Mouse (Mus musculus) midbrain, postnatal 0 days (tissue): ENCODE data around the gene Disc1. TPM values are rescaled to one million over a fixed set of nuclear protein-coding genes. Genes with fewer than 3 reads are reported as not detected.

Experiments
- ATAC-seq: fragments of 200-750 bp; cut with Nextera tagmentation; 2 replicates; pipeline ENCODE4 v1.8.0; 2017; ENCODE audit warnings: moderate number of reproducible peaks, mild to moderate bottlenecking, moderate TSS enrichment, moderate library complexity; ENCODE audit not compliant: low FRiP score
- DNase-seq: peaks from one replicate; pipeline ENCODE4 v3.0.0-alpha.2; 2015; ENCODE audit warnings: low spot score
- H3K27ac ChIP-seq: fragments of 300-500 bp; sonication (generic); 2 replicates; pipeline ENCODE4 v1.5.1; 2014; ENCODE audit warnings: low read depth, mild to moderate bottlenecking, low read length, mixed read lengths
- H3K27me3 ChIP-seq: fragments of 300-500 bp; sonication (generic); 2 replicates; pipeline ENCODE4 v1.6.1; 2014; ENCODE audit warnings: low read length, control low read depth, mixed read lengths; ENCODE audit not compliant: insufficient read depth
- H3K36me3 ChIP-seq: fragments of 300-500 bp; sonication (generic); 2 replicates; pipeline ENCODE4 v1.6.1; 2014; ENCODE audit warnings: low read length, control low read depth, mixed read lengths; ENCODE audit not compliant: insufficient read depth
- H3K4me1 ChIP-seq: fragments of 300-500 bp; sonication (generic); 2 replicates; pipeline ENCODE4 v1.6.1; 2014; ENCODE audit warnings: mild to moderate bottlenecking, control low read depth, antibody characterized with exemption, low read length, mixed read lengths; ENCODE audit not compliant: insufficient read depth
- H3K4me2 ChIP-seq: fragments of 300-500 bp; sonication (generic); 2 replicates; pipeline ENCODE4 v1.6.1; 2014; ENCODE audit warnings: low read depth, mild to moderate bottlenecking, low read length, mixed read lengths; ENCODE audit not compliant: poor library complexity, severe bottlenecking
- H3K4me3 ChIP-seq: fragments of 300-500 bp; sonication (generic); 2 replicates; pipeline ENCODE4 v1.5.1; 2014; ENCODE audit warnings: low read depth, mild to moderate bottlenecking, low read length, moderate library complexity
- H3K9ac ChIP-seq: fragments of 300-500 bp; sonication (generic); replicated peaks from 2 replicates; pipeline ENCODE4 v1.6.1; 2014; ENCODE audit warnings: mild to moderate bottlenecking, low read length, moderate library complexity, mixed read lengths; ENCODE audit not compliant: poor library complexity, severe bottlenecking
- H3K9me3 ChIP-seq: fragments of 300-500 bp; sonication (generic); 2 replicates; pipeline ENCODE4 v1.6.1; 2016; ENCODE audit warnings: low read length, control low read depth
- CTCF ChIP-seq: IDR thresholded peaks from 2 replicates; pipeline ENCODE4 v1.5.1; 2016; ENCODE audit warnings: antibody characterized with exemption, mild to moderate bottlenecking
- WGBS: fragments of 180-500 bp; shearing (Covaris S2); extraction: QIAGEN DNeasy Blood & Tissue Kit; methylation state at CpG from one replicate; pipeline ENCODE4 v1.1.7; 2014; 5-methylcytosine and 5-hydroxymethylcytosine counted together
- polyA plus RNA-seq: library from polyadenylated mRNA; unstranded; fragments of >200 nt; fragmentation: Nextera tagmentation; extraction: Ambion mirVana; gene quantifications from 2 replicates; pipeline ENCODE4 v1.2.1, GENCODE M21; 2015
- total RNA-seq: library from RNA; depleted of rRNA; stranded (reverse); fragments of >200 nt; gene quantifications from 2 replicates; pipeline ENCODE4 v1.2.3, GENCODE M21; 2014

The Disc1 gene
- total and polyA plus RNA-seq, 2 experiments from 2014 or later: 1.4 to 6.1 TPM

- Histone ChIP-seq H3K27ac (no peak overlapping the region), H3K27me3 (no peaks in the 10 kb centered on the region), H3K4me3 (no peak overlapping the region), H3K4me1 (0 out of 2 replicates have a peak, but pooled peaks cover 4% of the 10 kb centered on the region), H3K36me3 (no peaks in the 10 kb centered on the region), H3K9ac (no peak overlapping the region), H3K9me3 (no peaks in the 10 kb centered on the region), H3K4me2 (no peak overlapping the region)
- no peak for TF ChIP-seq CTCF
- DNase-seq (no peak), ATAC-seq (no peak)
- 31% methylated on average over 3 of the region's 3 CpGs for WGBS
These were observed 115.6 kb downstream of the Disc1 start for GRCm38 (mm10) chr8:125169628-125170027.

- H3K27me3 ChIP-seq: no peaks in the 10 kb centered on the region
- DNase-seq: no peak
- H3K4me2 ChIP-seq: no peak overlapping the region
- no peak overlapping the region for H3K4me3 ChIP-seq
- H3K9ac ChIP-seq: no peak overlapping the region
- no peak for ATAC-seq
- H3K27ac ChIP-seq: no peak overlapping the region
- H3K4me1 ChIP-seq: 0 out of 2 replicates have a peak, but pooled peaks cover 4% of the 10 kb centered on the region
- WGBS: 94% methylated on average over 2 of the region's 2 CpGs
- no peaks in the 10 kb centered on the region for H3K9me3 ChIP-seq
- no peak for TF ChIP-seq CTCF
- no peaks in the 10 kb centered on the region for H3K36me3 ChIP-seq
These were observed 117.5 kb downstream of the Disc1 start for GRCm38 (mm10) chr8:125171531-125171930.

DNA sequence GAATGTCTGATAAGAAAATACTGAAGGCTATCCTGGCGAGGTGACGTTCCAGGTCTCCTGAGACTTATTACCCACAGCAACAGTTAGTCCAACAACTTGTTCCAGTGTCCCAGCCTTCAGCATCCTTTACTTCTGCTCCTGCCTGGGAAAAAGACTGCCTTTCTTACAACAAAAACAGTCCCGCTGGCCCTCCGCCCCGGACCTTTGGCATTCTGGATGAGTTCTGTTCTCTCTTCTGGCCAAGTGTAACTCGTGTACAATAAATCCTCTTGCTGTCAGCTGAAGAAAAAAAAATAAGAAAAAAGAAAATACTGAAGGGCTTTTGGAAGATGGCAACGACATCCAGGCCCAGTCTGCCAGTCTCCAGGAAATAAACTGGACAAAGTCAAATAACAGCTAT lies 120.2 kb downstream of the Disc1 start:
- DNase-seq: peak; percentile 57
- 67% methylated on average over 7 of the region's 7 CpGs for WGBS
- Histone ChIP-seq H3K9ac (no peak overlapping the region), H3K9me3 (no peaks in the 10 kb centered on the region), H3K4me1 (no peaks in the 10 kb centered on the region), H3K27ac (no peak overlapping the region), H3K27me3 (no peaks in the 10 kb centered on the region), H3K4me3 (no peak overlapping the region), H3K36me3 (no peaks in the 10 kb centered on the region), H3K4me2 (no peak overlapping the region)
- TF ChIP-seq CTCF: no peak
- ATAC-seq: no peak

GRCm38 (mm10) chr8:125174851-125175250 lies 120.9 kb downstream of the Disc1 start:
- no peak for DNase-seq
- ATAC-seq: no peak
- Histone ChIP-seq H3K27ac (no peak overlapping the region), H3K4me2 (no peak overlapping the region), H3K36me3 (no peaks in the 10 kb centered on the region), H3K4me3 (no peak overlapping the region), H3K9ac (no peak overlapping the region), H3K9me3 (no peaks in the 10 kb centered on the region), H3K27me3 (no peaks in the 10 kb centered on the region), H3K4me1 (no peaks in the 10 kb centered on the region)
- 72% methylated on average over 4 of the region's 4 CpGs for WGBS
- TF ChIP-seq CTCF: no peak

DNA sequence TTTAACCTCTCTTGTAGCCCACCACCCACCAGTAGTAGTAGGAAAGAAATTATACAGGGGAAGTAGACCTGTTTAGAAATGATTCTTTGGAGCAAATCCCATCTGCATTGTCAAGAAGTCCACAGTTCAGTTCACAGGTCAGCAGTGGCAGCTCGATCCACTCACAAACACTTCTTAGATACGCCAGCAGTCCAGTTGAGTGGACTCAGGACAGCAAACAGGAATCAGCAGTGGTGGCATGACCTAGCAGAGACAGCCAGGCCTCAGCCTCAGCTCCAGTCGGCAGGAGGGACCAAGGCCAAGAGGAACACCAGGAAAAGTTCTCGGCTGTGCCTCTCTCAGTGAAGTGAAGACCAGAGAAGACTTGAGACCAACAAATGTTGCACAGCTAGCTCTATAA lies 121.7 kb downstream of the Disc1 start:
- no peak for DNase-seq
- WGBS: 87% methylated on average over 4 of the region's 4 CpGs
- no peak for TF ChIP-seq CTCF
- H3K4me3 ChIP-seq: no peak overlapping the region
- H3K4me1 ChIP-seq: no peaks in the 10 kb centered on the region
- no peak overlapping the region for H3K9ac ChIP-seq
- no peak overlapping the region for H3K4me2 ChIP-seq
- no peaks in the 10 kb centered on the region for H3K27me3 ChIP-seq
- no peak for ATAC-seq
- H3K27ac ChIP-seq: no peak overlapping the region
- no peaks in the 10 kb centered on the region for H3K9me3 ChIP-seq
- H3K36me3 ChIP-seq: no peaks in the 10 kb centered on the region

- H3K9ac ChIP-seq: no peak overlapping the region
- no peak overlapping the region for H3K4me3 ChIP-seq
- DNase-seq (no peak), ATAC-seq (no peak)
- no peaks in the 10 kb centered on the region for H3K36me3 ChIP-seq
- no peaks in the 10 kb centered on the region; the same call in none of the 2 replicates for H3K27me3 ChIP-seq
- WGBS: 82% methylated on average over 6 of the region's 6 CpGs
- TF ChIP-seq CTCF: no peak
- H3K9me3 ChIP-seq: no peaks in the 10 kb centered on the region
- H3K27ac ChIP-seq: no peak overlapping the region
- H3K4me1 ChIP-seq: no peaks in the 10 kb centered on the region
- H3K4me2 ChIP-seq: no peak overlapping the region
These were observed 123.1 kb downstream of the Disc1 start for GRCm38 (mm10) chr8:125177091-125177490.
